Mouse (Mus musculus) right cerebral cortex, postnatal 25 days (tissue): ENCODE results near the gene Mylpf.
"Not testable (repeated sequence)": the region's sequence is repeated elsewhere in the genome, so short reads cannot be mapped to it uniquely, and the experiment has no call there.

Experiments used
- DNase-seq: peaks from one replicate; pipeline ENCODE4 v3.0.0; 2022

The Mylpf gene

DNA sequence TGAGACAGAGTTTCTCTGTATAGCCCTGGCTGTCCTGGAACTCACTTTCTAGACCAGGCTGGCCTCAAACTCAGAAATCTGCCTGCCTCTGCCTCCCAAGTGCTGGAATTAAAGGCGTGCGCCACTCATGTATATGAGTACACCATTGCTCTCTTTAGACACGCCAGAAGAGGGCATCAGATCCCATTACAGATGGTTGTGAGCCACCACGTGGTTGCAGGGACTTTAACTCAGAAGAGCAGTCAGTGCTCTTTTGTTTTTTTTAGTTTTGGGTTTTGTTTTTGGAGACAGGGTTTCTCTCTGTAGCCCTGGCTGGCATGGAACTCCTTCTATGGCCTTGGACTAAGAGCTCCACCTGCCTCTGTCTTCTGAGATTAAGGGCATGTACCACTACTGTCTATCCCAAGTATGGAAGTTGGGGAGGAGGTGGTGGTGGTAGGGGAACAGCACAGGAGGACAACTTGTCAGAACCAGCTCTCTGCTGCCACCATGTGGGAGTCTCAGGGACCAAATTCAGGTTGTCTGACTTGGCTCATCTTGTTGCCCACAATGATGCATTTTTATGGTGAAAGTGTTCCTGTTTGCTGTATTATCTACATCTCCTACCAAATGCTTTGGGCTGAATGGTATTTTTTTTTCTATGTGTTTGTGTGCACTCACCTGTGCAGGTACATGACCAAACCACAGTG, 20.1 kb downstream of the Mylpf start:
- DNase-seq = peak; percentile 74

GRCm38 (mm10) chr7:127231376-127231775, 22.7 kb downstream of the Mylpf start:
- DNase-seq = no peak

DNA sequence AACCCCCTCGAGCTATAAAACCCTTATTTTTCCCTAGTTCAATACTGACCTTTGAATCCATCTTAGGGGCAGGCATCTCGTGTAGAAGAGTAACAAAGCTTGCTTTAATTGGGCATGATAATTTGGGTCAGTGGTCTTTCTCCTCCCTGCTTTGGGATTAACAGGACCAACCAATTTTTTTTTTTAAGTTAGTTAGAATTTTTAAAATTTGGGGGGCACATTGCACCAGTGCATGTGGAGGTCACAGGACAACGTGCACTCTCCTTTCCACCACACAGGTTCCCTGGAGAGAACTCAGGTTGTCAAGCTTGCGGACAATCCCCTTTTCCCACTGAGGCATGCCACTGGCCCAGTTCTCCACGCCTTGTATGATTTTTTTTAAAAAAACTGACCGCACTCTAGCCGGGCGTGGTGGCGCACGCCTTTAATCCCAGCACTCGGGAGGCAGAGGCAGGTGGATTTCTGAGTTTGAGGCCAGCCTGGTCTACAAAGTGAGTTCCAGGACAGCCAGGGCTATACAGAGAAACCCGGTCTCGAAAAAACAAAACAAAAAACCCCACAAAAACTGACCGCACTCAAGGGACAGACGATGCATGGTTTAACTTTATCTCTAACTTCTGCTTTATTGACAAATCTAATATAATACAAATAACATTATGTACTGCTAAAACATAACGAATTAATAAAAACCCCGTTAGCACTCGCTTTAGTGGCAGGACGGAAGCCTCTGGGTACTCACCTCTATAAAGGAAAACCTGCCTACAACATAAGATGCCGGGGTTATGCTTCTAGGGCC, 23.3 kb downstream of the Mylpf start:
- DNase-seq = no peak

- DNase-seq = peak; percentile 89
Measured at GRCm38 (mm10) chr7:127232622-127233367, 24.1 kb downstream of the Mylpf start, which contains the start of the genes Zfp553 and Sept1. Gene Zfp553 (plus strand): TSS chr7:127233061. Gene Sept1 (minus strand): TSS chr7:127233130.

GRCm38 (mm10) chr7:127233368-127233749, 24.7 kb downstream of the Mylpf start:
- no peak for DNase-seq

- DNase-seq = no peak
Measured at GRCm38 (mm10) chr7:127233765-127234164, 25.1 kb downstream of the Mylpf start.

DNA sequence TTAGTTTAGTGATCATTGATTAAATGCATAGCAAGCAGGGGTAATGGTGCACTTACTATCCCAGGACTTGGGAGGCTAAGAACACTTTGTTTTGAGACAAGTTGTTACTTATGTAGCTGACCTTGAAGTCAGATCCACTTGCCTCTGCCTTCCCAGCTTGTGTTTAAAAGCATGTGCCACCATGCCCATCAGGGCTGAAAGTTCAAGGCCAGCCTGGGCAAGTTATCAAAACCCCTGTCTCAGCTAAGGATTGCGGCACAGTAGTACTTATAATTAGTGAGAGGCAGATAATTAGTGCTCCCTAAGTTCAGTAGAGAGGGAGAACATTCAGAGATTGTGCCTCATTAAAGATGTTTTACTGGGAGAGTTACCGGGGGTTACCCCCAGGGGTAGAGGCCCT, 26.1 kb downstream of the Mylpf start:
- no peak for DNase-seq

DNA sequence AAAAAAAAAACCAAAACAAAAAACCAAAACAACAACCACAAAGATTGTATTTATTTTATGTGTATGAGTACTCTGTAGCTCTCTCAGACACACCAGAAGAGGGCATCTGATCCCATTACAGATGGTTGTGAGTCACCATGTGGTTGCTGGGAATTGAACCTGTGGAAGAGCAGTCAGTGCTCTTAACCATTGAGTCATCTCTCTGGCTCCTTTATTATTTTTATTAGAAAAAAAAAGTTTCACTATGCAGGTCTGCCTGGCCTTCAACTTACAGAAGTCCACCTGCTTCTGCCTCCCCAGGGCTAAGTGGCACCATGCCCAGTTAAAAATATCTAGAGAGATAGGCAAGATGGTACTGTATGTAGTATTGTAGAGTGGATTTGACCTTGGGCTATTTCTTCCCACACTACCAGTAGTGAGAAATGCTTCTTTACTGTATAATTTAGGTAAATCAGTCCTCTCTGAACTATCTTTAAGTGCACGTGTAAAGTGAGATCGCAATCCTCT, 34.7 kb downstream of the Mylpf start:
- no peak for DNase-seq

- peak; percentile 94 for DNase-seq
Measured at GRCm38 (mm10) chr7:127243870-127244657, 35.4 kb downstream of the Mylpf start, which contains the start of gene Zfp771. Gene Zfp771 (plus strand): TSS chr7:127244274.

DNA sequence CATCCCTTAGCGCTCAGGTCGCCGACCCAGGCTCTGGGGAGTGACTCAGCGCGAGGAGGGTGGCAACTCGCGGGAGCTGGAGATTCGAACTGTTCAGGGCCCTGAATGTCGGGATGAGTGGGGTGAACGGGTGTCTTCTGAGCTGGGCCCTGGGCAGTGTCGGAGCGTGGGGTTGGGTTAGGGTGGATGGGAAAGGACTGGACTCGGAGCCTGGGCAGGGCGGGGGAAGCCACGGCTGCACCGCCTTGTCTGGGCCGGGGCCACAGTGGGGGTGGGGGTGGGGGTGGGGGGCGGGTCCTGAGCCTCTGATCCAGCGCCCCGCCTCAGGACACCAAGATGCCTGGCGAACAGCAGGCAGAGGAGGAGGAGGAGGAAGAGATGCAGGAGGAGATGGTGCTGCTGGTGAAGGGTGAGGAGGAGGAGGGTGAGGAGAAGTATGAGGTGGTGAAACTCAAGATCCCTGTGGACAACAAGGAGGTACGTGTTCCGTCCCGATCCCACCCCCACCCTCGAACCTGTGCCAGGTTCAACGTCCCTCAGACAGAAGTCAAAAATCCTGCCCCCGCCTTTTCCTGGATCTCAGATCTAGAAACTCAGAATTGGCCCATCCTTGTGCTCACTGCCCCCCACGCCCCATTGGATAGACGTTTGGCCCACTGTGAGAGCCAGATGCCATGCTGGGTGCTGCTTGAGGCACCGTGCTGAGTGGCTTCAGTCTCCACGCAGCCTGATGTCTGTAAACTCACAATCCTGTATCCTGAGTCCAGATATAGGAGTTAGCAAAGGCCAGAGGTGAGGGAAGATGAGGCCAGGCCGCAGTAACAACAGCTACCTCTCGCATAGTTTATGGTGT, 36.2 kb downstream of the Mylpf start:
- no peak for DNase-seq

GRCm38 (mm10) chr7:127250511-127250910, 41.8 kb downstream of the Mylpf start:
- DNase-seq = not testable (repeated sequence)

DNA sequence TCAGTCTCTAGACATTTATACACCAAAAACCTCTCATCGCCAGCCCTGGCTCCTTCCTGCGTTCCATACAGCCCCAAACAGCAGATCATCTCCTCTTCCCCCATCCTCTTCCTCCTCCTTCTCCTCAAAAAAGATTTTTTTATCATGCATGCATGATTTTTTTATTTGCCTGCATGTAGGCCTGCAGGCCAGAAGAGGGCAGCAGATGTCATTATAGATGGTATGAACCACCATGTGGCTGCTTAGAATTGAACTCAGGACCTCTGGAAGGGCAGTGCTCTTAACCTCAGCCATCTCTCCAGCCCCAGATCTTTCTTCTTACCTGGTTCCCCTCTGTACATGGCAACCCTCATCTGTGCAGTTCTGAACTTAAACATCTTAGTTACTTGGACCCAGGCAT, 43.7 kb downstream of the Mylpf start:
- DNase-seq = no peak

GRCm38 (mm10) chr7:127253341-127253740, 44.7 kb downstream of the Mylpf start:
- DNase-seq = no peak

- DNase-seq = peak; percentile 96
Measured at GRCm38 (mm10) chr7:127253821-127254769, 45.4 kb downstream of the Mylpf start.

DNA sequence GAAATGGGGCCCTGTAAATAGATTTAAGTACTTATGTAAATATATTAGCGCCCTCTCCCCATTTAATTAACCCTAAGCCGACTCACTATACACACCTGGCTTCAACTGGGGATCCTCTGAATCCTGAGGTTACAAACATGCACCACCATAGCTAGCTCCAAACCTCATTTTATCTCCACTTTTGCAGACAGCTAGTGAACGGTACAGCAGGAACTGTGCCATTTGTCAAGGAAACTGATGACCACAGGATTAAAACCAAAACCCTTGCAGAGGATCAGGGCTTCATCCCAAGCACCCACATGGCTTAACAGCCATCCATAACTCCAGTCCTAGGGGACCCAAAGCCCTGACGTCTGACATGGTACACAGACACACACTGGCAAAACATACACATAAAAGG, 46.3 kb downstream of the Mylpf start:
- no peak for DNase-seq

GRCm38 (mm10) chr7:127255965-127256364, 47.3 kb downstream of the Mylpf start:
- DNase-seq = no peak

DNA sequence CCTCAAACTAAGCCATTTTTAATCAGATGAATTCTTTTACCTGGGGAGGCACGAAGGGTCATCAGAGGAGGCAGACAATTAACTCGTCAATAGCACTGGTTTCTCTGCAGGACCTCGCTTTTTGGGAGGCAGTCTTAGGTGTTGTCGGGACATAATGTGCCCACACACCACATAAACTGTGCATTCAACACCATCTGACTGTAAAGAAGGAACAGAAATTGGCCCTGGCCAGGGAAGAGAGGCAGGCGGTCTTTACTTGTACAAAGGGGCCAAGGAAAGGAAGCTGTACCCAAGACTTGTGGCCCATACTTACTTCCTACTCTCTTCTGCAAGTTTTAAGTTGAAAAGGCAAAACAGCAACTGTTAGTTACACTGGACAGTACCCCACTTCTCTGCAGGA, 47.8 kb downstream of the Mylpf start:
- DNase-seq = no peak

DNA sequence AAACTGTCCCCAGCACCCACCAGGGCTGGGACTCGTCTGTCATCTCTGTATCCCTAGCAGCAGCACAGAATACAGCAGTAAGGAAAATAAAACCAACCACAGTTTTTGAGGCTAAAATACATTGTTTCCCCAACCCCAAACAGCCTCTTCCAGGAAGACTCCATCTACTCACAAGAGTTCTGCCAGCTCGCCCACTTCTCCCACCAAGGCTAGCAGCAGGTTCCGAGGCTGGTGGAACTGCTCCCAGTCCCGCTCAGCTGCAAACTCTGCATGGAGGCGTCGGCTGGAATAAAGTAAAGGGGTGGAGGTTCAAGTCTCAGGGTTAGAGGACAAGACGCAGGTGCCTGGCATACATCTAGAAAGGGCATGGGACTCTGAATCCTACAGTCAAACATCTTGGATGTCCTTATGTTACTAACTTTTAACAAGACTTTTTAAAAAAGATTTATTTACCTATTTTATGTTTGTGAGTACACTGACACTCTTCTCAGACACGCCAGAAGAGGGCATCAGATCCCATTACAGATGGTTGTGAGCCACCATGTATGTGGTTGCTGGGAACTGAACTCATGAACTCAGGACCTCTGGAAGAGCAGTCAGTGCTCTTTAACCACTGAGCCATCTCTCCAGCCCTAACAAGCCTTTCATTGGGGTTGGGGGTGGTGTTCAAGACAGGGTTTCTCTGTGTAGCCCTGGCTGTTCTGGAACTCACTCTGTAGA, 50.7 kb downstream of the Mylpf start:
- DNase-seq = no peak

DNA sequence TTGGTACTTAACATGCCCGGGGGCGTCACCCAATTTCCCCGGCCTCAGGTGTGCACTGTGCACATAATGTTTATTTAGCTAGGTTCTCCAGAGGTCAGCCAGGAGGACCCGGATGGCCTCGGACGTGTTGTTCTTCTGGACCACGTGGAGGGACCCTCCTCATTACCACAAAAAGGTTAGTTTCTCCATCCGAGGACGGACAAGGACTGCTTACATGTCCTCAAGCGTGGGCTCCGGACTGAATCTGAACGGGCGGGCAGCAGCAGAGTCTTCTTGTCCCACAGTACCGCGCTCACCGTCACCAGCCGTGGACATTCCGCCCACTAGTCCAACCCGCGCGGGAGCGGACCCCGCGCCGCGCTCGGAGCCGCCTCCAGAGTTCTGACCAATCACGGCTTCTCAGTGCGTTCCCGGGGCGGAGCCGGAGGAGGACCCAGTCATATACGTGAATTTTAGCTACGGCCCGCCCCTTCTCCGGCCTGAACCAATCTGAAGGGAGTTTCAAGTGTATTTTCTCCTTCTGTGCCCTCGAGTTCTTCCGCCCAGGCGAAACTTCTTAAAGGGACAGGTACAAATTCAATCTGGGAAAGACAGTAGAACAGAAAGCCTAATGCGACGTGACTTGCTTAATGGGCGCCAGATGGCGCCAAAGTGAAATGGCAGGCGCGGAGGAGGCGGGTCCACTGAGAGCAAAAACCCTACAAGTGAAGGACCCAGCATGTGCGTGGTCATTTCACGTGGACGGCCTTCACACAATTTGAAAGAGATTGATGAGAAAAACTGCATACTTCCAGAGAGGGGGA, 51.8 kb downstream of the Mylpf start, which contains the start of gene Dctpp1:
Gene Dctpp1, minus strand, starts transcription at position 401 of the 803 bp plus-strand sequence.
- DNase-seq = peak; percentile 98
